Mouse (Mus musculus): ENCODE measurements at regions not wholly inside any gene's neighbourhood (a gene's known extent, or its start where the extent isn't known, plus 50 kb on each side); places are given as distances from the start of the nearest gene placed in this dataset.

DNA sequence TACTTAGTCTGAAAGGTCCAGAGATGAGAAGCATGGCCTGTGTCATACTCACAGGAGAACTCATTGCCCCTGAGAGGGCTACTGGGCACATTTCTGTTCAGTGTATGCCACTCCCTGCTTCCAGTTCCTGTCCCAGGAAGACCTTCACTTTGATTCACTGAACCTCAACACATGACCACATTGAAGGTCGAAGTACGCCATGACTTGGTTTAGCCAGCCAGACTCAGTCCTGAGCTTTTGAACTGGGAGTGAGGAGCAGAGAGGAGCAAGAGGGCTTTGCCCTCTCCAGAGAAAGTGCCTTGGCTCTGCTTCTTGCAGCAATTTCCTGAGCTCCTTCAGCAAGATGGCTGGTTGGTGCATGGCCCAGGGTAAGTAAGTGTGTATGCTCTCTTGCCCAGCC lies 324.1 kb downstream of the Insc start:
- TF ChIP-seq CTCF (IDR thresholded peaks at IDR 0.05) (no peak), POLR2A (IDR thresholded peaks at IDR 0.05; ENCODE audit: insufficient read depth, low read depth, low read length) (no peak), EP300 (IDR thresholded peaks at IDR 0.05; ENCODE audit: insufficient read depth, low read depth, low read length) (no peak)
